Mouse (Mus musculus): ENCODE data around the gene Wdr92. TPM values are rescaled to one million over a fixed set of nuclear protein-coding genes. Genes with fewer than 3 reads are reported as not detected.

The Wdr92 gene
- 19.2 and 20.7 TPM in 2 replicates for polyA plus RNA-seq (2015; fragmentation: Nextera tagmentation; extraction: Ambion mirVana)

DNA sequence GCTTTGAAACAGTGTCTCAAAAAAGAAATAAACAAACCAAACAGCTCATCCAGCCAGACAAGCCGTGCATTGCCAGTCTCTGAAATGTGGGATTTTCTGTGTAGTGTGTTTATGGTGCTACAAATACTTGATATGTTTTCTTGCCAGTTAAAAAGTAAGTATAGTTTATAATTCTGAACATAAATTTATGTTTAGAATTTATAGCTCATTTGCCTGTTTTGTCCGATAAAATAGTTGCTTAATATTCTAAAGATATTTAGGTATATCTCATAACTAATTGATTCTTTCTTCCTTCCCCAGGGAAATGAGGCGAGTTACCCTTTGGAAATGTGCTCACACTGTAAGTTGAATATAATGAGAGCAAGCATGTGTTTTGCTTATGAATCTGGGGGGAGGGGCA, at the start of gene Wdr92:
TSS of gene Wdr92 (plus strand) at position 301 of the 400 bp plus-strand sequence.
- H3K27ac ChIP-seq (replicated peaks): no peak within 1 kb of the TSS
- WGBS: 81% methylated on average over 3 of the region's 3 CpGs
- no peak for ATAC-seq (replicated peaks)
- H3K4me2 ChIP-seq (replicated peaks): no peak within 1 kb of the TSS
- no peak within 1 kb of the TSS for H3K9ac ChIP-seq (replicated peaks)
- H3K9me3 ChIP-seq: no peaks in the 10 kb centered on the region
- H3K4me3 ChIP-seq: no peak within 1 kb of the TSS
- H3K36me3 ChIP-seq: no peaks in the 10 kb centered on the region
- H3K4me1 ChIP-seq: 0 out of 2 replicates have a peak, but pooled peaks cover 2% of the 10 kb centered on the region
- H3K27me3 ChIP-seq: no peaks in the 10 kb centered on the region

DNA sequence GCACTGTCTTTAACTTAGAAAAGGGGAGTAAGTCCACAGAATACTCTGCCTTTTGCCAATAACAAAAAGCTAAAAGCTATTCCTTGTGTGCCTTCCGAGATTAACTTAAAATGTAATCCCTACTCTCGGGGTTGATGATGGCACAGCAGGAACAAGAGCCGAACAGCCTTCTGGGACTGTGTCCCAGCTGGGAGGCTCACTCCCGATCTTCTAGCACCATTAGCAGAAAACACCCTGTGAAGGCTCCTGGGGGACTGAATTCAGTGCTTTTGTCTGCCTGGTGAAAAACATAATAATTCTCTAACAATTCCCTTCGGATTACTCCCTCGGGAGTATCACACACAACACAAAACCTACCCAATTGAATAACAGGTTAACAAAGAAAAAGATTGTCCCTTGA, 46.3 kb upstream of the Wdr92 start:
- H3K4me2 ChIP-seq (replicated peaks): no peak overlapping the region
- no peaks in the 10 kb centered on the region for H3K4me1 ChIP-seq
- H3K9me3 ChIP-seq: no peaks in the 10 kb centered on the region
- 4% methylated on average over 6 of the region's 6 CpGs for WGBS
- no peak overlapping the region for H3K4me3 ChIP-seq
- no peak for ATAC-seq (replicated peaks)
- H3K27ac ChIP-seq (replicated peaks): no peak overlapping the region
- H3K27me3 ChIP-seq: no peaks in the 10 kb centered on the region
- H3K36me3 ChIP-seq: no peaks in the 10 kb centered on the region
- no peak overlapping the region for H3K9ac ChIP-seq (replicated peaks)

DNA sequence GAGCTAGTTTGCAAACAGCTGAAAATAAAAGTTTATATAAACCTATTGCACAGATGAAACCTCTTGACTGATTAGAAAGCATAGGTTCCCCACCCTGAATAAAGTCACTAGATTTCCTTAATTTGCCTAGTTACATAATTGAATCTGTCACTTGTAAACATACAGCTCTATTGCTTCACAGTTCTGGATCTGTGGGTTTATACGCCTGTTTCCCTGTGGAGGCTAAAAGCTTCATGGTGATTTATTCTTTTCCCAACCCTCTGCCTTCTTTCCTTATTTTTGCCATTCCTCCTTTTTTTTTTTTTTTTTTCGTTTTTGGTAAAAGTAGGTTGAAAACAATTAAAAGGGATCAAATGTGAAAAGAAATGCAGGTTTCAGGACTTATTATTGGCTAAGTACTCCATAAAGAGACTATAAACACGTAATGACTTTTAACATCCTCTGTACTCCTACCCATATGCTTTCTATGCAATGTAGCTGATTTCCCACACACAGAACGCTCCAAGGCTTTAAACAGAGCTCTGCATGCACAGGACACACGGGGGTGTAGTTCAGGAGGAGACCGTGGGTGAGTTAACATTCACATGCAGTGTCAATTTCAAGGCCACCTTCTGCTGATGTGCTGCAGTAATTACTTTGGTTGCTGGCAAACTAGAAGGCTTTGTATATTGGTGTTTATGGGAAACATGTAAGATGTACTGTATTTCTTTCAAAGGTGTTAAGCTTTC, 43.4 kb upstream of the Wdr92 start:
- Histone ChIP-seq H3K27ac (replicated peaks) (no peak overlapping the region), H3K9me3 (no peaks in the 10 kb centered on the region), H3K27me3 (no peaks in the 10 kb centered on the region), H3K36me3 (no peaks in the 10 kb centered on the region), H3K9ac (replicated peaks) (no peak overlapping the region), H3K4me1 (no peaks in the 10 kb centered on the region), H3K4me3 (no peak overlapping the region), H3K4me2 (replicated peaks) (no peak overlapping the region)
- ATAC-seq (replicated peaks): no peak
- 61% methylated on average over 6 of the region's 6 CpGs for WGBS

DNA sequence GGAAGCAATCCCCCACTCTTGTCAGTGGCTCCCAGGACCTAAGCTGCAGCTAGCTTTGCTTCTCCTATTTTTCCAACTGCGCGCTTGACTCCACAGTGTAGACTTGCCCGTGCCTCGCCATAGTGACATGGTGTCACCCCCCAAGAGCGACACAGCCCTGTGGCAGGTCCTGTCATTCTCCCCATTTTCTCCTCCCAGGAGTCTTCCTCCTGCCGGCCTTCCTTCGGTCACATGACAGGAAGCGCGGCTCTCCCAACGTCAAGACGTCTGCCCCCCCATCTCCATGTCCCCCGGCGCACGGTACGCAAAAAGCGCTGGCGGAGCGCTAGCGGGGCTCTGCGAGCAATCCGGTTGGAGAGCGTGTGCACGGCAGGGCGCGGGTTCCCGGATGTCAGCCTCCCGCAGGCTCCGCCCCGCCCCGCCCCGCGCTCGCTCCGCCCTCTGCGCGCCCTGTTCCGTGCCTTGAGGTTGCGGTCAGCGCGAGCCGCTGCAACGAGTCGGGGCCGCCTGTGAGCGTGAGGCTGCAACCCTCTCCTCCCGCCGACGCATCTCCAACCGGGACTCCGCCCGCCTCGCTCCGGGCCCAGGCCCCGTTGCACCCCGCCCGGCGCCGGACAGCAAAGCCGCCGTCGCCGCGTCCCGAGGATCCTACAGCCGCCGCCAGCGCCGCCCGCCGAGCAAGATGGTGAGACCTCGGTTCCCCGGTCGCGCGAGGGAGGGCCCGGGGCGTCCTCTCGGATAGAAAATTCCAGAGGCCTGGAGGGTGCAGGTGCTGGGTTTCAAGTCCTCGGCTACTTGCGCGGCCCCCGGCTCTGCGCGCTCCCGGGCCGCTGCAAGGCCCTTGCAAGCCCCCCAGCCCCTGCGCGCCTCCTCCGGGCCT, 22.8 kb upstream of the Wdr92 start, which contains the start of gene Ppp3r1:
TSS of gene Ppp3r1 (plus strand) at position 406 of the 880 bp plus-strand sequence.
- peak within 1 kb of the TSS; percentile 96 for H3K9ac ChIP-seq (replicated peaks)
- peak within 1 kb of the TSS; percentile 74 for H3K4me2 ChIP-seq (replicated peaks)
- H3K27ac ChIP-seq (replicated peaks): peak within 1 kb of the TSS; percentile 90
- peaks cover 34% of the 10 kb centered on the region for H3K4me1 ChIP-seq
- ATAC-seq (replicated peaks): peak; percentile 98
- H3K4me3 ChIP-seq: peak within 1 kb of the TSS; percentile 87
- no peaks in the 10 kb centered on the region for H3K36me3 ChIP-seq
- WGBS: under 1% methylated on average over 87 of the region's 89 CpGs
- H3K9me3 ChIP-seq: no peaks in the 10 kb centered on the region
- no peaks in the 10 kb centered on the region for H3K27me3 ChIP-seq

DNA sequence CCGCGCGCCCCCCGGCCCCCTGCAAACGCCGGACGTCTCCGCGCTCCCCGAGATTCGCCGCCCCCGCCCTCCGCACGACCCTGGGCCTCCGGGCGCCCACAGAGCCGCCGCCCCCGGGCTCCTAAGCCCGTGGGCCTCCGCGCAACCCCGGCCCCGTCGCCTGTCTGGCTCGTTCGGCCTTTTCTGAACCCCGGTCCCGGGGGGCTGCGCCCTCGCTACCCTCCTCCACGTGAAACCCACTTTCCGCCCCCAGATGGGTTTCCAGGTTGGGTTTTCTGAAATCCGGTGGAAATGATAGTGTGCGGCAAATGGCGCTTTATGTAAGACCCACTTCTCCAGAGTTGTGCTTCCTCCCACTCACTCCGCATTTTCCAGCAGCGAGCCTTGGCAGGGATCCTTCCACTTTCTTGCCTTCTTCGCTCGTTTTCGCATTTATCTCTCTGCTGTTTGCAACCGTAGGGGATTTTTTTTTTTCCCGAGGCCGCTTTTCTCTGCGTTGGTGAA, 22.1 kb upstream of the Wdr92 start:
- Histone ChIP-seq H3K9me3 (no peaks in the 10 kb centered on the region), H3K9ac (replicated peaks) (peak overlapping the region; percentile 96), H3K4me1 (peaks cover 36% of the 10 kb centered on the region), H3K27me3 (no peaks in the 10 kb centered on the region), H3K36me3 (no peaks in the 10 kb centered on the region), H3K4me3 (peak overlapping the region; percentile 87), H3K4me2 (replicated peaks) (peak overlapping the region; percentile 74), H3K27ac (replicated peaks) (peak overlapping the region; percentile 90)
- ATAC-seq (replicated peaks): peak; percentile 38
- WGBS: 0% methylated on average over 46 of the region's 46 CpGs

DNA sequence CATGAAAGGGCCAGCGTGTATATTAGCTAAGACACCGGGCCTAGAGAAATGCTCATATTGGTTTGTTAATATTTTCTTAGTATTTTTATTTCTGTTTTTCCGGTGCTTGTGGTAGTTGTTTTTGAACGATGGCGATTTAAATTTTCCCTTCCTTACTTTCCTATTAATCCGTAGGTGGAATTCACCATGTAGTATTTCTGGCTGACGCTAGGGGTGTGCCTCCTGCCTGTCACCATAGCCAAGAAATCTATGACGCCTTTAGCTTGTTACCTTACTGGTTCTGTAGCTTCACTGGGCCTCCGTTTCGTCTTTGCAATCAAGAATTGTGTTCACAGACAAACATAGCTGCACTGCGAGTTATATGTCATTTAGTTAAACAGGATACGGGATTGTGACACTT, 21.7 kb upstream of the Wdr92 start:
- H3K36me3 ChIP-seq: no peaks in the 10 kb centered on the region
- peaks cover 36% of the 10 kb centered on the region for H3K4me1 ChIP-seq
- no peaks in the 10 kb centered on the region for H3K9me3 ChIP-seq
- WGBS: 2% methylated on average over 12 of the region's 12 CpGs
- H3K27ac ChIP-seq (replicated peaks): peak overlapping the region; percentile 90
- peak overlapping the region; percentile 87 for H3K4me3 ChIP-seq
- H3K27me3 ChIP-seq: no peaks in the 10 kb centered on the region
- no peak for ATAC-seq (replicated peaks)
- peak overlapping the region; percentile 96 for H3K9ac ChIP-seq (replicated peaks)
- H3K4me2 ChIP-seq (replicated peaks): peak overlapping the region; percentile 74

DNA sequence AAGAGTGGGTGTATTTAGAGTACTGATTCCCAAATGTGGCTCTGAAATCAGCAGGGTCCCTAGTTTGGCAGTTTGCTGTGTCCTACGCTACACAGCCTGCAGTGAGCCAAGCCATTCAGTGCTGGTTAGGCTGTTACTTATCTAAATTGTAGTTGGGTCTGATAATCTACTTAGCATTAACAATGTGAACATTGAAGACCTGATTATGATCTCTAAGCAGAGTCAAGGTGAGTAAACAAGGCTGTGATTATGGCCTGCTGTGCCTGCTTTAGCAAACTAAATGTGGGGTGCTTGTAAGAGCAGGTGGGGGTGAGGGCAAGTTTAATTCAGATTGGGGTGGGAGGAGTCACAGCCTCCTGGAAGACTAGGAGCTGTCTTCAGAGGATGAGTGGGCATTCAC, 18.0 kb upstream of the Wdr92 start:
- no peaks in the 10 kb centered on the region for H3K27me3 ChIP-seq
- H3K4me2 ChIP-seq (replicated peaks): no peak overlapping the region
- peaks cover 33% of the 10 kb centered on the region for H3K4me1 ChIP-seq
- H3K9ac ChIP-seq (replicated peaks): no peak overlapping the region
- no peaks in the 10 kb centered on the region for H3K9me3 ChIP-seq
- H3K4me3 ChIP-seq: no peak overlapping the region
- H3K36me3 ChIP-seq: no peaks in the 10 kb centered on the region; the same call in 1 of the 2 replicates
- 56% methylated on average over 1 of the region's 1 CpGs for WGBS
- no peak for ATAC-seq (replicated peaks)
- H3K27ac ChIP-seq (replicated peaks): no peak overlapping the region

DNA sequence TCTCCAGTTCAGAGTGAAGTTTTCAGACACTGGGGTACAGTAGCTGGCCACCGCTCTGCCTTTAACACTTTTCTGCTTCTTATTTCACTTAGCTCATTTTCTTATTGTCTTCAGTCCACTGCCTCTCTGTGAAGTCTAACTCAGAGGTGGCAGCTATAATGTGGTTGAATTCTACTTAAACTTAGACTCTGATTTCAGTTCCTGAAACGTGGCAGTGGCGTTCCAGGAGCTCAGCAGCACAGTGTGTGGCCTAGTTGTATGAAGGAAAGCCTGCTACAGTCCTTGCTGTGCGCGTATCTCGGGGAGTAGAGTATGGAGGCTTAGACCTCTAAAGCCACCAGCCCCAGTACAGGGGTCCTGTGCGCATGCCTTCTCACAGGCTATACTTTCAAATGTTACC, 15.3 kb upstream of the Wdr92 start:
- Histone ChIP-seq H3K36me3 (no peaks in the 10 kb centered on the region; the same call in 1 of the 2 replicates), H3K9me3 (no peaks in the 10 kb centered on the region), H3K9ac (replicated peaks) (no peak overlapping the region), H3K27ac (replicated peaks) (no peak overlapping the region), H3K4me1 (peaks cover 23% of the 10 kb centered on the region), H3K27me3 (no peaks in the 10 kb centered on the region), H3K4me3 (no peak overlapping the region), H3K4me2 (replicated peaks) (no peak overlapping the region)
- WGBS: 83% methylated on average over 7 of the region's 7 CpGs
- ATAC-seq (replicated peaks): no peak

DNA sequence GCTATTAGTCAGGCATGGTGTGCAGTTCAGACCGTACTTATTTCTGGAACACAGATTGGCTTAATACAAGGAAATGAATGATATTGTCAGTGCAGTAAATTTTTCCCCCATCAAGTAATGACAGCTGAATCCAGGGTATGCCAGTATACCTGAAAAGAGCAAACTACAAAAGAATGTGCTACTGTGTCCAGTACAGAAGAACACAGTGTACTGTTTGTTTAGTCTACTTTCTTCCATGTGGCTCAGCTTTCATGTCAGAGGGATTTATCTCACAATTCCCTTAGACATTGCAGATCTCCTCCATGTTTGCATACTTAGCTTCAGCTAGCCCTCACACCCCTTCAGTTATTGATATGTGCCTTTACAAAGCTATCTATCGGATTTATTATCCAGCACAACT, 12.6 kb upstream of the Wdr92 start:
- H3K9me3 ChIP-seq: no peaks in the 10 kb centered on the region
- H3K27me3 ChIP-seq: no peaks in the 10 kb centered on the region
- H3K4me1 ChIP-seq: 0 out of 2 replicates have a peak, but pooled peaks cover 3% of the 10 kb centered on the region
- H3K27ac ChIP-seq (replicated peaks): no peak overlapping the region
- no peaks in the 10 kb centered on the region; the same call in 1 of the 2 replicates for H3K36me3 ChIP-seq
- H3K4me3 ChIP-seq: no peak overlapping the region
- no peak overlapping the region for H3K9ac ChIP-seq (replicated peaks)
- WGBS: 86% methylated on average over 2 of the region's 2 CpGs
- no peak for ATAC-seq (replicated peaks)
- H3K4me2 ChIP-seq (replicated peaks): no peak overlapping the region

DNA sequence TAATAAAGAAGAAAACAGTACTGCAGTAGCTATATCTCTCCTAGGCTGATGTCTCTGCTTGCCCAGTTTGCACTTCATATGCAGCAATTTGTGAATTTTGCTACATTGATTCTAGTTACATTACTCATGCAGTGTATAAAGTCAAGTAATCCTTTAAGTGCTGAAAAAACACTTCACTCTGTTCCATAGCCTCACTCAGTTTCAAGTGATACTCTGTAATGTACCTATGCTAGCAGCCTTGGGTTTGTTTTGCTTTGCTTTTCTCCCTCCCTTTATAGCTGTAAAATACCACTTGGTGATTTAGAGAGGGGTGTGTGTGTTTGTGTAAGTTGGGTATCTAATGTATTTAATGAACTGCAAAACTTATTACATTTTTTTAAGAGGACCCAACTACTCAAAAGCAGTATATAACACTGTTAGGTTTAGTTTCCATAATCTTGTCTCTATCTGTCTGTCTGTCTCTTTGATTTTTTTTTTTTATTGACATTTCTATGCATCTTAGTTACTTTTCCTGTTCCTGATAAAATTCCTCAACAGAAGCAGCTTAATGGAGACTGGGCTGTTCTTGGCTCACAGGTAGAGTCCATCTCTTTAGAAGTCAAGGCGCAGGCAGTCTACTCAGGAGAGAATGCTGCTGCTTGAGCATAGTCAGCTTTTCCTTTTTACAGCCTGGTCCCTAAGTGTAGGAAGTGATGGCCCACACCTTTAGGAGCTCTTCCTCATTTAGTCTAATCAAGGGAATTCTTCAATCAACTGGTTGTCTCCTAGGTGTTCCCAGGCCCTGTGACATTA, 10.8 kb upstream of the Wdr92 start:
- no peak for ATAC-seq (replicated peaks)
- Histone ChIP-seq H3K36me3 (no peaks in the 10 kb centered on the region; the same call in 1 of the 2 replicates), H3K9ac (replicated peaks) (no peak overlapping the region), H3K4me3 (no peak overlapping the region), H3K27me3 (no peaks in the 10 kb centered on the region), H3K4me2 (replicated peaks) (no peak overlapping the region), H3K27ac (replicated peaks) (no peak overlapping the region), H3K4me1 (0 out of 2 replicates have a peak, but pooled peaks cover 3% of the 10 kb centered on the region), H3K9me3 (0 out of 2 replicates have a peak, but pooled peaks cover 3% of the 10 kb centered on the region)
- 100% methylated on average over 1 of the region's 1 CpGs for WGBS

DNA sequence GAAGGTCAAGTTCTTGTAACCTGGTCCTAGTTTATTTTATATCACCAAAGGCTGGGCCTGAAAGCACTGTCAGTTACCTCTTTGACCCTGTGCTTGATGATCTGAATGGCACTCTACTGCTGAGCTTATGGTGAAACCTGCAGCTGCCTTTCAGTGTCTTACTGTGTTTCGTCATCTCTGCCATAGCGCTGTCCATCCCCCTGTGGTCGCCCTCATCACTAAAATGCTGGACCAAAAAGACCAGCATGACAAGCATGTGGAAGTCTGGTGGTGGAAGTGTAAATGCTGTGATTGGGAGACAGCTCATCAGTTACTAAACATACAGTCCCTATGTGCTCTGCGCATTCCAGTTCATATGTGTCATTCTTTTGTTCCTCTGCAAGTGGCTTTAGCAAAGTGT, 9.6 kb upstream of the Wdr92 start:
- no peak for ATAC-seq (replicated peaks)
- H3K36me3 ChIP-seq: no peaks in the 10 kb centered on the region
- 93% methylated on average over 4 of the region's 4 CpGs for WGBS

More for the DNA sequence above, 9.6 kb upstream of the Wdr92 start:
- H3K9ac ChIP-seq (replicated peaks): no peak overlapping the region
- 0 out of 2 replicates have a peak, but pooled peaks cover 3% of the 10 kb centered on the region for H3K9me3 ChIP-seq
- H3K4me3 ChIP-seq: no peak overlapping the region
- 0 out of 2 replicates have a peak, but pooled peaks cover 3% of the 10 kb centered on the region for H3K4me1 ChIP-seq
- no peak overlapping the region for H3K4me2 ChIP-seq (replicated peaks)
- H3K27me3 ChIP-seq: no peaks in the 10 kb centered on the region
- H3K27ac ChIP-seq (replicated peaks): no peak overlapping the region

Measured in forebrain, embryonic 15.5 days (tissue).